Comparison of ENCODE assay signal across 31 mouse cellular contexts in the genomic region with DNA sequence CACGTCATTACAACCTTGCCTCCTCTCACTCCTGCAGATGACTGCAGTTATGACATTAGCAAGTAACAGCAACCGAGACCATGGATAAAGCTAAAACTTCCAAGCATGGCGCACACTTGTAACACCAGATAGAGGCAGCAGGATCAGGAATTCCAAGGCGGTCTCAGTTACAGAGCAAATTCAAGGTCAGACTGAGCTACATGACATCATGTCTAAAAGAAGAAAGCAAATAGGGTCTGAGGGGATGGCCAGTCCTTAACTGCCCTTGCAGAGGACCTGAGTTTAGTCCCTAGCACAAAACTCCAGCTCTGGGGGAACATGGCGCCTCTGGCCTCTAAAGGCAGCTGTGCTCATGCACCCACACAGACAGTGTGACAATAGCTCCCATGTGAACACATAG. TPM values are rescaled to one million over a fixed set of nuclear protein-coding genes. Genes with fewer than 3 reads are reported as not detected.
DNase-seq lines count a peak whose midpoint lies in the region; ATAC-seq and TF ChIP-seq lines count a peak whose summit lies in the region.
"Had no signal": no experiment of that assay in that cellular context is flagged by ENCODE, and none has a peak within 500 bp of the region (broad histone marks: within the 10 kb centered on the region; RNA-seq: fewer than 3 reads in every experiment).

No protein-coding gene starts in this region.

- intact Hi-C loops in heart, postnatal 14 days (cut with DNase I) = no loop called here

- H3K36me3 ChIP-seq in heart, embryonic 11.5 days (ENCODE audit: control insufficient read depth, insufficient read depth, low read length) = peaks cover 40% of the 10 kb centered on the region
- H3K36me3 ChIP-seq in heart, embryonic 14.5 days (ENCODE audit: control insufficient read depth, insufficient read depth, low read length) = peaks cover 94% of the 10 kb centered on the region
- H3K36me3 ChIP-seq in heart, postnatal 0 days (replicated peaks; ENCODE audit: control insufficient read depth, insufficient read depth, low read length) = peaks cover 84% of the 10 kb centered on the region

- no peak for TF ChIP-seq CTCF in heart, postnatal 0 days (IDR thresholded peaks at IDR 0.05; ENCODE audit: low read depth)

- no peak for ATAC-seq in heart, embryonic 11.5 days (replicated peaks; ENCODE audit: insufficient number of reproducible peaks, low FRiP score, low TSS enrichment)
- ATAC-seq in heart, embryonic 14.5 days (ENCODE audit: insufficient number of reproducible peaks, insufficient read depth, low FRiP score, low read depth) = no peak
- peak; percentile 57 for ATAC-seq in heart, postnatal 0 days (ENCODE audit: insufficient read depth, low read depth)
- ATAC-seq: CD4-positive, CD25-positive, alpha-beta regulatory T cell, adult 4 months; forebrain, embryonic 14.5 days; forebrain, postnatal 0 days; intestine, postnatal 0 days had no signal

- no peak for TF ChIP-seq EP300 in heart, postnatal 0 days (IDR thresholded peaks at IDR 0.05; ENCODE audit: low read depth)

- H3K9me3 ChIP-seq in heart, embryonic 11.5 days (replicated peaks; ENCODE audit: control insufficient read depth, low read length) = no peaks in the 10 kb centered on the region
- no peaks in the 10 kb centered on the region for H3K9me3 ChIP-seq in heart, embryonic 14.5 days (ENCODE audit: control insufficient read depth, low read length)
- H3K9me3 ChIP-seq in heart, postnatal 0 days (replicated peaks; ENCODE audit: control insufficient read depth, low read length) = no peaks in the 10 kb centered on the region
- H3K9me3 ChIP-seq: embryonic facial prominence, embryonic 12.5 days; embryonic facial prominence, embryonic 15.5 days; hindbrain, embryonic 12.5 days; hindbrain, embryonic 15.5 days had no signal

- H3K4me2 ChIP-seq in heart, embryonic 11.5 days = no peak overlapping the region
- no peak overlapping the region for H3K4me2 ChIP-seq in heart, embryonic 14.5 days (ENCODE audit: low read length)
- H3K4me2 ChIP-seq in heart, postnatal 0 days (ENCODE audit: low read depth, low read length) = no peak overlapping the region
- H3K4me2 ChIP-seq: embryonic facial prominence, embryonic 12.5 days; embryonic facial prominence, embryonic 15.5 days; hindbrain, embryonic 12.5 days; hindbrain, embryonic 15.5 days had no signal

- H3K27ac ChIP-seq in heart, embryonic 11.5 days (ENCODE audit: low read depth, low read length) = peak overlapping the region; percentile 7
- peak overlapping the region; percentile 53 to 61 for H3K27ac ChIP-seq in heart, embryonic 14.5 days (replicated peaks in 1 of 2; ENCODE audit: control insufficient read depth in 1 of 2, insufficient read depth in 1 of 2, low read depth in 2 of 2, low read length in 2 of 2)
- H3K27ac ChIP-seq in heart, postnatal 0 days (ENCODE audit: low read depth) = peak overlapping the region; percentile 55
- H3K27ac ChIP-seq: embryonic facial prominence, embryonic 12.5 days; embryonic facial prominence, embryonic 15.5 days; hindbrain, embryonic 12.5 days; hindbrain, embryonic 15.5 days had no signal

- H3K4me1 ChIP-seq in heart, embryonic 11.5 days (ENCODE audit: control insufficient read depth, insufficient read depth, low read length) = no peaks in the 10 kb centered on the region
- H3K4me1 ChIP-seq in heart, embryonic 14.5 days (ENCODE audit: control insufficient read depth in 2 of 2, insufficient read depth in 2 of 2, low read length in 2 of 2) = peaks cover 8 to 11% of the 10 kb centered on the region in 2 experiments; a peak in 3 of 4 replicates
- peaks cover 9% of the 10 kb centered on the region; the same call in 1 of the 2 replicates for H3K4me1 ChIP-seq in heart, postnatal 0 days (ENCODE audit: control insufficient read depth, insufficient read depth)
- H3K4me1 ChIP-seq: embryonic facial prominence, embryonic 12.5 days; embryonic facial prominence, embryonic 15.5 days; hindbrain, embryonic 12.5 days; hindbrain, embryonic 15.5 days had no signal

- H3K9ac ChIP-seq in heart, embryonic 11.5 days (ENCODE audit: low read depth, low read length) = no peak overlapping the region
- no peak overlapping the region for H3K9ac ChIP-seq in heart, embryonic 14.5 days (ENCODE audit: low read length)
- no peak overlapping the region for H3K9ac ChIP-seq in heart, postnatal 0 days (replicated peaks; ENCODE audit: low read depth, low read length)
- H3K9ac ChIP-seq: embryonic facial prominence, embryonic 12.5 days; embryonic facial prominence, embryonic 15.5 days; forebrain, postnatal 0 days; hindbrain, embryonic 12.5 days; hindbrain, embryonic 15.5 days had no signal

- no peak for DNase-seq in heart, postnatal 4 days
- no peak for DNase-seq in heart, adult 8-10 months (ENCODE audit: low spot score)
- DNase-seq in heart, postnatal 0 days (ENCODE audit: low spot score) = peak; percentile 60
- no peak for DNase-seq in heart, postnatal 14 days
- DNase-seq: cerebellum, adult 11 months; cerebellum, adult 2 months; cerebellum, adult 9-11 months; cerebellum, postnatal 25 days; forebrain, postnatal 0 days; gastrocnemius, postnatal 25 days; kidney, adult 2 months had no signal

- no peaks in the 10 kb centered on the region for H3K27me3 ChIP-seq in heart, embryonic 11.5 days (ENCODE audit: control insufficient read depth, insufficient read depth, low read length)
- H3K27me3 ChIP-seq in heart, embryonic 14.5 days (ENCODE audit: control insufficient read depth, insufficient read depth, low read length) = no peaks in the 10 kb centered on the region
- H3K27me3 ChIP-seq in heart, postnatal 0 days (ENCODE audit: control insufficient read depth, insufficient read depth, low read length) = no peaks in the 10 kb centered on the region
- H3K27me3 ChIP-seq: embryonic facial prominence, embryonic 12.5 days; embryonic facial prominence, embryonic 15.5 days; hindbrain, embryonic 12.5 days; hindbrain, embryonic 15.5 days had no signal

- no peak overlapping the region for H3K4me3 ChIP-seq in heart, embryonic 11.5 days (ENCODE audit: low read depth, low read length)
- no peak overlapping the region for H3K4me3 ChIP-seq in heart, embryonic 14.5 days (ENCODE audit: control insufficient read depth in 1 of 2, insufficient read depth in 1 of 2, low read depth in 1 of 2, low read length in 2 of 2)
- H3K4me3 ChIP-seq in heart, postnatal 0 days (ENCODE audit: low read depth, low read length) = no peak overlapping the region
- H3K4me3 ChIP-seq: embryonic facial prominence, embryonic 12.5 days; embryonic facial prominence, embryonic 15.5 days; hindbrain, embryonic 12.5 days; hindbrain, embryonic 15.5 days had no signal

- WGBS in heart, embryonic 11.5 days (ENCODE audit: insufficient replicate concordance) = 75% methylated on average over 5 of the region's 5 CpGs
- 55% methylated on average over 5 of the region's 5 CpGs for WGBS in heart, embryonic 14.5 days
- 62% methylated on average over 5 of the region's 5 CpGs for WGBS in heart, postnatal 0 days

RNA-seq across cellular contexts. Expression of gene Ccz1, which starts 20.8 kb away (rescaled TPM):
- polyA plus RNA-seq in heart, embryonic 11.5 days (2014; fragmentation: Nextera tagmentation; extraction: Ambion mirVana) = 67.2 and 72.1 TPM in 2 replicates
- 10 to 100 TPM; 43.1 to 43.8 TPM for total RNA-seq in heart, postnatal 4 days (2021)
- polyA plus RNA-seq in heart, embryonic 14.5 days (2014; fragmentation: Nextera tagmentation; extraction: Ambion mirVana) = 49.7 and 51.5 TPM in 2 replicates
- 10 to 100 TPM; 27.4 to 33.6 (median 29.4) TPM for total RNA-seq in heart, adult 8-10 months (2022)
- total RNA-seq in heart, postnatal 0 days (2014; rRNA removed; ENCODE audit: low replicate concordance) = 33.7 and 34.0 TPM in 2 replicates
- 43.3 and 44.2 TPM in 2 replicates for polyA plus RNA-seq in heart, postnatal 0 days (2015; fragmentation: Nextera tagmentation; extraction: Ambion mirVana)
- 10 to 100 TPM; 28.8 to 29.6 TPM for total RNA-seq in heart, postnatal 14 days (2021)

RNA-seq across cellular contexts. Expression of gene Ocm, which starts 32.6 kb away (rescaled TPM):
- not detected in 2 replicates for polyA plus RNA-seq in heart, embryonic 11.5 days (2014; fragmentation: Nextera tagmentation; extraction: Ambion mirVana)
- not detected for total RNA-seq in heart, postnatal 4 days (2021)
- not detected in 2 replicates for polyA plus RNA-seq in heart, embryonic 14.5 days (2014; fragmentation: Nextera tagmentation; extraction: Ambion mirVana)
- total RNA-seq in heart, adult 8-10 months (2022) = not detected
- total RNA-seq in heart, postnatal 0 days (2014; rRNA removed; ENCODE audit: low replicate concordance) = not detected in 2 replicates
- polyA plus RNA-seq in heart, postnatal 0 days (2015; fragmentation: Nextera tagmentation; extraction: Ambion mirVana) = not detected in 2 replicates
- not detected for total RNA-seq in heart, postnatal 14 days (2021)
- total RNA-seq: adrenal gland, adult 2 months; adrenal gland, postnatal 14 days; adrenal gland, postnatal 4 days; common myeloid progenitor, adult 5-6 weeks; forebrain, postnatal 0 days; gastrocnemius, adult 8-10 months; gastrocnemius, postnatal 25 days; granulocyte monocyte progenitor cell, adult 5-6 weeks; hematopoietic stem cell, adult 5-6 weeks; MEL had no signal
- polyA plus RNA-seq: adrenal gland, adult 2 months; C2C12; CD4-positive, CD25-positive, alpha-beta regulatory T cell, adult 4 months; cerebellum, adult 2 months; embryonic facial prominence, embryonic 12.5 days; forebrain, embryonic 11.5 days; forebrain, embryonic 14.5 days; forebrain, postnatal 0 days; hindbrain, embryonic 12.5 days; hindbrain, embryonic 15.5 days; intestine, embryonic 14.5 days; intestine, postnatal 0 days; kidney, adult 2 months had no signal

Comparison
In these comparisons a context has a peak if more than half of its experiments do, and no peak if none do; other contexts are left out.
1. H3K27ac ChIP-seq: peak in every context shown above with its lines; median percentile 57 in heart, embryonic 14.5 days; 55 in heart, postnatal 0 days; 7 in heart, embryonic 11.5 days.